Mouse (Mus musculus): ENCODE measurements at regions not wholly inside any gene's neighbourhood (a gene's known extent, or its start where the extent isn't known, plus 50 kb on each side); places are given as distances from the start of the nearest gene placed in this dataset.

GRCm38 (mm10) chr7:142593729-142594375 is 61.4 kb downstream of the Mrpl23 start:
- ATAC-seq (ENCODE audit: low read depth), result no peak
- peaks cover 10% of the 10 kb centered on the region for H3K4me1 ChIP-seq (replicated peaks; ENCODE audit: control insufficient read depth, insufficient read depth, low read length)
- H3K27ac ChIP-seq (ENCODE audit: low read length), result no peak overlapping the region
- no peaks in the 10 kb centered on the region for H3K27me3 ChIP-seq (ENCODE audit: control insufficient read depth, insufficient read depth, low read depth, low read length)
- no peak overlapping the region for H3K9ac ChIP-seq (ENCODE audit: low read length)
- WGBS, result 86% methylated on average over 8 of the region's 8 CpGs
- H3K4me3 ChIP-seq (ENCODE audit: low read length), result no peak overlapping the region
- no peaks in the 10 kb centered on the region for H3K36me3 ChIP-seq (ENCODE audit: control insufficient read depth, insufficient read depth, low read length)
- H3K4me2 ChIP-seq (ENCODE audit: low read depth, low read length), result no peak overlapping the region
- H3K9me3 ChIP-seq (ENCODE audit: control insufficient read depth, low read length), result no peaks in the 10 kb centered on the region

GRCm38 (mm10) chr7:142595412-142595811 is 62.9 kb downstream of the Mrpl23 start:
- no peaks in the 10 kb centered on the region for H3K36me3 ChIP-seq (ENCODE audit: control insufficient read depth, insufficient read depth, low read length)
- H3K9ac ChIP-seq (ENCODE audit: low read length), result no peak overlapping the region
- H3K4me2 ChIP-seq (ENCODE audit: low read depth, low read length), result no peak overlapping the region
- no peak overlapping the region for H3K27ac ChIP-seq (ENCODE audit: low read length)
- H3K9me3 ChIP-seq (ENCODE audit: control insufficient read depth, low read length), result no peaks in the 10 kb centered on the region
- peaks cover 6% of the 10 kb centered on the region for H3K4me1 ChIP-seq (replicated peaks; ENCODE audit: control insufficient read depth, insufficient read depth, low read length)
- no peak overlapping the region for H3K4me3 ChIP-seq (ENCODE audit: low read length)
- 7% methylated on average over 1 of the region's 1 CpGs for WGBS
- H3K27me3 ChIP-seq (ENCODE audit: control insufficient read depth, insufficient read depth, low read depth, low read length), result no peaks in the 10 kb centered on the region
- no peak for ATAC-seq (ENCODE audit: low read depth)

- H3K36me3 ChIP-seq (ENCODE audit: control insufficient read depth, insufficient read depth, low read length), result no peaks in the 10 kb centered on the region
- H3K4me2 ChIP-seq (ENCODE audit: low read depth, low read length), result no peak overlapping the region
- H3K27me3 ChIP-seq (ENCODE audit: control insufficient read depth, insufficient read depth, low read depth, low read length), result no peaks in the 10 kb centered on the region
- no peak for ATAC-seq (ENCODE audit: low read depth)
- H3K9ac ChIP-seq (ENCODE audit: low read length), result no peak overlapping the region
- H3K4me3 ChIP-seq (ENCODE audit: low read length), result no peak overlapping the region
- H3K27ac ChIP-seq (ENCODE audit: low read length), result no peak overlapping the region
- H3K9me3 ChIP-seq (ENCODE audit: control insufficient read depth, low read length), result no peaks in the 10 kb centered on the region
- H3K4me1 ChIP-seq (replicated peaks; ENCODE audit: control insufficient read depth, insufficient read depth, low read length), result peaks cover 6% of the 10 kb centered on the region; the same call in 1 of the 2 replicates
- 89% methylated on average over 1 of the region's 1 CpGs for WGBS
These were observed 63.7 kb downstream of the Mrpl23 start for GRCm38 (mm10) chr7:142596211-142596610.

GRCm38 (mm10) chr7:142597961-142598360 is 65.5 kb downstream of the Mrpl23 start:
- H3K4me2 ChIP-seq (ENCODE audit: low read depth, low read length), result no peak overlapping the region
- 57% methylated on average over 7 of the region's 7 CpGs for WGBS
- peaks cover 4% of the 10 kb centered on the region; the same call in 1 of the 2 replicates for H3K4me1 ChIP-seq (replicated peaks; ENCODE audit: control insufficient read depth, insufficient read depth, low read length)
- no peak overlapping the region for H3K27ac ChIP-seq (ENCODE audit: low read length)
- no peak overlapping the region for H3K4me3 ChIP-seq (ENCODE audit: low read length)
- H3K9ac ChIP-seq (ENCODE audit: low read length), result no peak overlapping the region
- H3K9me3 ChIP-seq (ENCODE audit: control insufficient read depth, low read length), result no peaks in the 10 kb centered on the region
- H3K27me3 ChIP-seq (ENCODE audit: control insufficient read depth, insufficient read depth, low read depth, low read length), result no peaks in the 10 kb centered on the region
- ATAC-seq (ENCODE audit: low read depth), result no peak
- H3K36me3 ChIP-seq (ENCODE audit: control insufficient read depth, insufficient read depth, low read length), result no peaks in the 10 kb centered on the region

GRCm38 (mm10) chr7:142599942-142600341 is 66.7 kb downstream of the Igf2 start:
- 55% methylated on average over 15 of the region's 15 CpGs for WGBS
- H3K9me3 ChIP-seq (ENCODE audit: control insufficient read depth, low read length), result no peaks in the 10 kb centered on the region
- 0 out of 2 replicates have a peak overlapping the region, but pooled peaks have one; percentile 57 for H3K27ac ChIP-seq (ENCODE audit: low read length)
- no peak overlapping the region for H3K4me2 ChIP-seq (ENCODE audit: low read depth, low read length)
- peak overlapping the region; percentile 36; the same call in 1 of the 2 replicates for H3K9ac ChIP-seq (ENCODE audit: low read length)
- H3K4me1 ChIP-seq (replicated peaks; ENCODE audit: control insufficient read depth, insufficient read depth, low read length), result peaks cover 4% of the 10 kb centered on the region; the same call in 1 of the 2 replicates
- H3K27me3 ChIP-seq (ENCODE audit: control insufficient read depth, insufficient read depth, low read depth, low read length), result no peaks in the 10 kb centered on the region
- no peaks in the 10 kb centered on the region for H3K36me3 ChIP-seq (ENCODE audit: control insufficient read depth, insufficient read depth, low read length)
- ATAC-seq (ENCODE audit: low read depth), result peak; percentile 33; the same call in 1 of the 2 replicates
- no peak overlapping the region for H3K4me3 ChIP-seq (ENCODE audit: low read length)

GRCm38 (mm10) chr7:142600400-142600799 is 66.2 kb downstream of the Igf2 start:
- Histone ChIP-seq H3K4me3 (ENCODE audit: low read length) (no peak overlapping the region), H3K36me3 (ENCODE audit: control insufficient read depth, insufficient read depth, low read length) (no peaks in the 10 kb centered on the region), H3K9me3 (ENCODE audit: control insufficient read depth, low read length) (no peaks in the 10 kb centered on the region), H3K4me1 (replicated peaks; ENCODE audit: control insufficient read depth, insufficient read depth, low read length) (peaks cover 4% of the 10 kb centered on the region; the same call in 1 of the 2 replicates), H3K4me2 (ENCODE audit: low read depth, low read length) (no peak overlapping the region), H3K9ac (ENCODE audit: low read length) (no peak overlapping the region), H3K27ac (ENCODE audit: low read length) (0 out of 2 replicates have a peak overlapping the region, but pooled peaks have one; percentile 57), H3K27me3 (ENCODE audit: control insufficient read depth, insufficient read depth, low read depth, low read length) (no peaks in the 10 kb centered on the region)
- 22% methylated on average over 1 of the region's 1 CpGs for WGBS
- ATAC-seq (ENCODE audit: low read depth), result no peak

All from lung, embryonic 16.5 days (tissue).